Mouse (Mus musculus): Measurements from ENCODE around the gene Kdelr1. TPM values are rescaled to one million over a fixed set of nuclear protein-coding genes. Genes with fewer than 3 reads are reported as not detected.

Kdelr1 gene
- total RNA-seq, 1 experiment from 2014 or later = 28.7 TPM

Other genes starting within 250 kb of the Kdelr1 start
- gene Rasip1, start 245.3 kb upstream of the Kdelr1 start, total RNA-seq (2017) = 0.11 to 0.48 TPM in 2 of 3 replicates, not detected in the other
- 0.19 TPM in 1 of 3 replicates, not detected in the others for gene Mamstr, start 232.8 kb upstream of the Kdelr1 start, total RNA-seq (2017)
- 1.4 TPM in 1 of 3 replicates, not detected in the others for gene Fut2, start 206.4 kb upstream of the Kdelr1 start, total RNA-seq (2017)
- gene Ntn5, start 188.8 kb upstream of the Kdelr1 start, total RNA-seq (2017) = not detected in 3 replicates
- gene Sec1, start 178.4 kb upstream of the Kdelr1 start, total RNA-seq (2017) = not detected in 3 replicates
- not detected in 3 replicates for gene Car11, start 172.9 kb upstream of the Kdelr1 start, total RNA-seq (2017)
- gene Dbp, start 167.7 kb upstream of the Kdelr1 start, total RNA-seq (2017) = 4.3 to 13.1 TPM (median 4.5 TPM) in 3 replicates
- 966 to 1,078 TPM (median 1,028 TPM) in 3 replicates for gene Rpl18, start 157.3 kb upstream of the Kdelr1 start, total RNA-seq (2017)
- 11.0 to 15.9 TPM (median 11.5 TPM) in 3 replicates for gene Sphk2, start 154.8 kb upstream of the Kdelr1 start, total RNA-seq (2017)
- gene Fam83e, start 151.6 kb upstream of the Kdelr1 start, total RNA-seq (2017) = 0.78 to 1.4 TPM in 2 of 3 replicates, not detected in the other
- gene Spaca4, start 147.0 kb upstream of the Kdelr1 start, total RNA-seq (2017) = not detected in 3 replicates
- not detected in 3 replicates for gene Lmtk3, start 89.0 kb upstream of the Kdelr1 start, total RNA-seq (2017)
- gene Sult2b1, start 88.1 kb upstream of the Kdelr1 start, total RNA-seq (2017) = 1.3 to 7.5 TPM in 2 of 3 replicates, not detected in the other
- gene Cyth2, start 58.2 kb upstream of the Kdelr1 start, total RNA-seq (2017) = 59.2 to 78.0 TPM (median 72.7 TPM) in 3 replicates
- gene Kcnj14, start 48.0 kb upstream of the Kdelr1 start, total RNA-seq (2017) = 0.19 TPM in 1 of 3 replicates, not detected in the others
- gene Grwd1, start 41.8 kb upstream of the Kdelr1 start, total RNA-seq (2017) = 5.8 to 8.7 TPM (median 6.7 TPM) in 3 replicates
- gene Grin2d, start 5.6 kb downstream of the Kdelr1 start, total RNA-seq (2017) = 0.10 TPM in 1 of 3 replicates, not detected in the others
- not detected in 3 replicates for gene Syngr4, start 23.9 kb downstream of the Kdelr1 start, total RNA-seq (2017)
- gene Tmem143, start 24.2 kb downstream of the Kdelr1 start, total RNA-seq (2017) = 4.4 to 5.6 TPM (median 4.4 TPM) in 3 replicates
- 293 to 405 TPM (median 376 TPM) in 3 replicates for gene Emp3, start 48.6 kb downstream of the Kdelr1 start, total RNA-seq (2017)
- gene Ccdc114, start 51.3 kb downstream of the Kdelr1 start, total RNA-seq (2017) = 2.9 TPM in 2 of 3 replicates, not detected in the other
- gene Abcc6, start 157.5 kb downstream of the Kdelr1 start, total RNA-seq (2017) = not detected in 3 replicates
- 14.2 to 34.6 TPM (median 17.8 TPM) in 3 replicates for gene Nomo1, start 160.9 kb downstream of the Kdelr1 start, total RNA-seq (2017)
- not detected in 3 replicates for gene Kcnj11, start 228.0 kb downstream of the Kdelr1 start, total RNA-seq (2017)

Data from monocyte, adult 5-6 weeks (primary cell).